In the genomic region with DNA sequence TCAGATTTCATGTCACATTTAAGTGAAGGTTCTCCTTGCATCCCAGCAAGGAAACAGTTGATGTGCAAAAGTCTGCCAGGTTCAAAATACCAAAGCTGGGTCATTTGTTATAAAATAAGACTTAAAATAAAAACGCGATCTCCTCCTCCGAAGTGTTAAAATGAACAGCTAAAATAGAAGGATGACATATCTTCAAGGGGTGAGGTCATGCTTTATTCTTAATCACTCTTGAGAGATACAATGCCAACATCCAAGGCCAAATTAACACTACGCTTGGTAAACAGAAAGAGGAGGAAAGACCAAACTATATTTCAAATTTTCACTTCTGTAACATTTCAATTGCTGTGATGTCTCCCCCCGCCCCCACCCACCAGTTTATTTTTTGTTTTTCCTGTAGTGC, we compare ENCODE assay signal across 34 mouse cellular contexts.
"Had no signal": no experiment of that assay in that cellular context is flagged by ENCODE, and none has a peak within 500 bp of the region (broad histone marks: within the 10 kb centered on the region; RNA-seq: fewer than 3 reads in every experiment).

No protein-coding gene starts in this region.

- DNase-seq: heart, postnatal 10 days; heart, postnatal 14 days; heart, postnatal 36 days; kidney, adult 11 months; kidney, adult 18-20 months; kidney, adult 2 months; kidney, adult 8-10 months; kidney, adult 9 months; kidney, postnatal 10 days; kidney, postnatal 14 days; kidney, postnatal 25 days; kidney, postnatal 36 days; kidney, postnatal 4 days; layer of hippocampus, adult 9-11 months; layer of hippocampus, postnatal 36 days had no signal

- ATAC-seq: hindbrain, embryonic 16.5 days; hindbrain, postnatal 0 days; inflammation-experienced regulatory T-cells, adult 6 months; intestine, embryonic 15.5 days; intestine, embryonic 16.5 days; intestine, postnatal 0 days had no signal

- H3K27me3 ChIP-seq: heart, embryonic 12.5 days; heart, embryonic 13.5 days; heart, embryonic 15.5 days; hindbrain, embryonic 12.5 days; hindbrain, embryonic 13.5 days; hindbrain, embryonic 15.5 days; intestine, embryonic 15.5 days; kidney, embryonic 15.5 days had no signal

- H3K9ac ChIP-seq: heart, embryonic 12.5 days; heart, embryonic 13.5 days; heart, embryonic 15.5 days; hindbrain, embryonic 12.5 days; hindbrain, embryonic 13.5 days; hindbrain, embryonic 14.5 days; hindbrain, embryonic 15.5 days; intestine, embryonic 15.5 days; kidney, embryonic 15.5 days had no signal

- H3K27ac ChIP-seq: heart, embryonic 13.5 days; heart, embryonic 15.5 days; hindbrain, embryonic 10.5 days; hindbrain, embryonic 12.5 days; hindbrain, embryonic 13.5 days; hindbrain, embryonic 14.5 days; hindbrain, embryonic 15.5 days; hindbrain, postnatal 0 days; intestine, embryonic 15.5 days; kidney, embryonic 15.5 days; kidney, postnatal 0 days; layer of hippocampus, adult 2 months; left cerebral cortex, adult 2 months had no signal

- H3K9me3 ChIP-seq: heart, embryonic 12.5 days; heart, embryonic 15.5 days; hindbrain, embryonic 15.5 days; intestine, embryonic 15.5 days; kidney, embryonic 15.5 days had no signal

- H3K4me1 ChIP-seq: intestine, embryonic 15.5 days had no signal

- H3K4me2 ChIP-seq: heart, embryonic 11.5 days; heart, embryonic 12.5 days; heart, embryonic 13.5 days; heart, embryonic 15.5 days; hindbrain, embryonic 12.5 days; hindbrain, embryonic 13.5 days; hindbrain, embryonic 14.5 days; hindbrain, embryonic 15.5 days; intestine, embryonic 15.5 days; kidney, embryonic 15.5 days had no signal

- H3K36me3 ChIP-seq: heart, embryonic 12.5 days; heart, embryonic 15.5 days; hindbrain, embryonic 13.5 days; hindbrain, embryonic 15.5 days; intestine, embryonic 15.5 days; kidney, embryonic 15.5 days had no signal

- H3K4me3 ChIP-seq: heart, embryonic 12.5 days; heart, embryonic 13.5 days; heart, embryonic 15.5 days; hindbrain, embryonic 10.5 days; hindbrain, embryonic 12.5 days; hindbrain, embryonic 13.5 days; hindbrain, embryonic 15.5 days; intestine, embryonic 15.5 days; kidney, embryonic 15.5 days; layer of hippocampus, adult 2 months; left cerebral cortex, adult 2 months had no signal
